Mouse (Mus musculus) hindbrain, embryonic 12.5 days (tissue): Measurements from ENCODE around the gene Plekha4. TPM values are rescaled to one million over a fixed set of nuclear protein-coding genes. Genes with fewer than 3 reads are reported as not detected.

Source experiments
- ATAC-seq: fragments of 200-750 bp; cut with Nextera tagmentation; 2 replicates; pipeline ENCODE4 v1.8.0; 2017; ENCODE audit warnings: moderate TSS enrichment; ENCODE audit not compliant: low FRiP score
- H3K27ac ChIP-seq: fragments of 300-500 bp; sonication (generic); 2 replicates; pipeline ENCODE4 v1.5.1; 2016; ENCODE audit warnings: mild to moderate bottlenecking
- H3K27me3 ChIP-seq: fragments of 300-500 bp; sonication (generic); 2 replicates; pipeline ENCODE4 v1.6.1; 2016; ENCODE audit warnings: mild to moderate bottlenecking
- H3K36me3 ChIP-seq: fragments of 300-500 bp; sonication (generic); 2 replicates; pipeline ENCODE4 v1.6.1; 2016; ENCODE audit warnings: mild to moderate bottlenecking
- H3K4me1 ChIP-seq: fragments of 300-500 bp; sonication (generic); 2 replicates; pipeline ENCODE4 v1.6.1; 2016
- H3K4me2 ChIP-seq: fragments of 300-500 bp; sonication (generic); replicated peaks from 2 replicates; pipeline ENCODE4 v1.6.1; 2016; ENCODE audit warnings: mild to moderate bottlenecking
- H3K4me3 ChIP-seq: fragments of 300-500 bp; sonication (generic); 2 replicates; pipeline ENCODE4 v1.5.1; 2016; ENCODE audit warnings: mild to moderate bottlenecking
- H3K9ac ChIP-seq: fragments of 300-500 bp; sonication (generic); 2 replicates; pipeline ENCODE4 v1.6.1; 2016; ENCODE audit warnings: mild to moderate bottlenecking, moderate library complexity
- H3K9me3 ChIP-seq: fragments of 300-500 bp; sonication (generic); replicated peaks from 2 replicates; pipeline ENCODE4 v1.6.1; 2016; ENCODE audit warnings: mild to moderate bottlenecking
- WGBS: fragments of 180-500 bp; shearing (Covaris S2); methylation state at CpG from one replicate; pipeline ENCODE4 v1.1.7; 2016; 5-methylcytosine and 5-hydroxymethylcytosine counted together
- polyA plus RNA-seq: library from polyadenylated mRNA; unstranded; fragments of >200 nt; fragmentation: Nextera tagmentation; extraction: Ambion mirVana; gene quantifications from 2 replicates; pipeline ENCODE4 v1.2.1, GENCODE M21; 2016

The Plekha4 gene
- polyA plus RNA-seq, 1 experiment from 2014 or later: 3.8 TPM

DNA sequence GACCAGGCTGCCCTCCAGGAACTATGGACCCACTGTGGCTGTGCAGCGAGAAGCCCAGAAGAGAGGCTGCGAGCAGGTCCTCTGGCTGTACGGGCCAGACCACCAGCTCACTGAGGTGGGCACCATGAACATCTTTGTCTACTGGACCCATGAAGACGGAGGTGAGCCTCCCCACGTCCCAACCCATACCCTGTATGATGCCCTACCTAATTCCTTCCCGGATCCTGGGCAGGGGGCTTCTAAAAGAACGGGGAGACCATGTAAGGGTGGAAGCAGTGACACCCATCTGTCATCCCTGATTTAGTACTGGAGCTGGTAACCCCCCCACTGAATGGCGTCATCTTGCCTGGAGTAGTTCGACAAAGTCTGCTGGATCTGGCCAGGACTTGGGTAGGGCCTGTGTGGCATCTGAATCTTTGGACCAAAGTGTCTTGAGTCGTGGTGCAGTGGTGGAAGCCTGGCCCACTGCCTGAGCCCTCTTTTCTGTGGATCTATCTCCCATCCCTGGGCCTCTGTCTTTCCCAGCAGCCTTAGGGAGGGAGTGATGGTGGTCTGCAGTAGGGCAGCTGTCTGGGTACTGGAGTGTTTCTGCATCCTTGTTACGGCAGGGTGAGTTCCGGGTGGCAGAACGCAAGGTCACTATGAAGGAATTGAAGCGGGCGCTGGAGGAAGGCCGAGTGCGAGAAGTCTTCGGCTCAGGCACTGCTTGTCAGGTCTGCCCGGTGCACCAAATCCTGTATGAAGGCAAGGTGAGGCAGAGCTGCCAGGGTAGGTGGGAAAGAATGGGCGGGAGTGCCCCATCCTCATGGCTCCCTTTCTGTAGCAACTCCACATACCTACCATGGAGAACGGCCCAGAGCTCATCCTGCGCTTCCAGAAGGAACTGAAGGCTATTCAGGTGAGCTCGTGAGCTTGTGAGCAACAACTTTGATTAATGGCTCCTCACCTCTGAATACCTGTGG is 61.8 kb downstream of the Plekha4 start:
- Histone ChIP-seq H3K36me3 (peaks cover 19% of the 10 kb centered on the region), H3K9ac (no peak overlapping the region), H3K4me1 (peaks cover 7% of the 10 kb centered on the region), H3K4me2 (no peak overlapping the region), H3K9me3 (no peaks in the 10 kb centered on the region), H3K27me3 (no peaks in the 10 kb centered on the region), H3K27ac (no peak overlapping the region), H3K4me3 (no peak overlapping the region)
- ATAC-seq: no peak
- 95% methylated on average over 23 of the region's 23 CpGs for WGBS

DNA sequence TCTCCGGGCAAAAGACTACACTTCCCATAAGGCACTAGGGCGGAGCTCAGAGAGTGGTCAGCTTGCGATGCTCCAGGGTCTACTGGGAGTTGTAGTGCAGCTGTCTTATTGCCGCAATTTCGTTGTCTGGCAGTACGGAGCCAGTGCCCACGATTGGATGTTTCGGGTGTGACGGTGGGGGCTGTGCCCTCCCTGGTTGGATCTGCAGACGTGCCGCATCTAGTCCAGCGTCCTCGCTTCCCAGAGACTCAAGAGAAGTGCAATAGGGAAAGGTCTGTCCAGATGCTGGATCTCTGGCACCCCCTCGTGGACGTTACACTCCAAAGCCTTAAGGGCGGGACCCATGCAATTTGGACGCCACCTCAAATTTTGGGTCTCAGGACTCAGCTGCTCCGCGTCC is 63.0 kb downstream of the Plekha4 start:
- H3K4me2 ChIP-seq: peak overlapping the region; percentile 53
- 9% methylated on average over 19 of the region's 19 CpGs for WGBS
- H3K9me3 ChIP-seq: no peaks in the 10 kb centered on the region
- no peaks in the 10 kb centered on the region for H3K27me3 ChIP-seq
- peaks cover 16% of the 10 kb centered on the region for H3K36me3 ChIP-seq
- H3K4me3 ChIP-seq: peak overlapping the region; percentile 34
- no peak overlapping the region for H3K27ac ChIP-seq
- ATAC-seq: peak; percentile 98
- peaks cover 7% of the 10 kb centered on the region for H3K4me1 ChIP-seq
- 0 out of 2 replicates have a peak overlapping the region, but pooled peaks have one; percentile 50 for H3K9ac ChIP-seq

DNA sequence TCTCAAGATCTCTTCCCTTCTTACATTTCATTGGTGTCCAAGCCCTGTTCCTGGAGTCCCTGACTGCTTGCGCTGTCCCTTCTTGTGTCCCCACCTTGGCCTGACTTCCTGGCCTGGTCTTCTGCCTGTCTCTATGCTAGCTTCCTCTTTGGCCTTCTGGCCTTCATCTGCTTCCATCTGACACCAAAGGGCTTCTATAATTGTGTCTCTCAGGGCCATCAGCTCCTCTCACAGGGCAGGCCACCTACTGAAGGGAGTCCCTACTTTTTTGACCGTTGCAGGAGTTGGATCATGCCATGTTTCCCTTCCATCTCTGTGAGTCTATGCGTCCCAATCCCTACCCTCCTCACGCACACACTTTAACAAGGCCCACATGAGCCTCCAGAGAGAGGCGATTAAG is 63.8 kb downstream of the Plekha4 start:
- H3K36me3 ChIP-seq: peaks cover 13% of the 10 kb centered on the region
- no peak for ATAC-seq
- H3K27ac ChIP-seq: no peak overlapping the region
- WGBS: 98% methylated on average over 5 of the region's 5 CpGs
- peak overlapping the region; percentile 53; the same call in 1 of the 2 replicates for H3K4me2 ChIP-seq
- H3K4me3 ChIP-seq: no peak overlapping the region
- H3K27me3 ChIP-seq: no peaks in the 10 kb centered on the region
- no peaks in the 10 kb centered on the region for H3K9me3 ChIP-seq
- peaks cover 7% of the 10 kb centered on the region for H3K4me1 ChIP-seq
- 0 out of 2 replicates have a peak overlapping the region, but pooled peaks have one; percentile 8 for H3K9ac ChIP-seq

DNA sequence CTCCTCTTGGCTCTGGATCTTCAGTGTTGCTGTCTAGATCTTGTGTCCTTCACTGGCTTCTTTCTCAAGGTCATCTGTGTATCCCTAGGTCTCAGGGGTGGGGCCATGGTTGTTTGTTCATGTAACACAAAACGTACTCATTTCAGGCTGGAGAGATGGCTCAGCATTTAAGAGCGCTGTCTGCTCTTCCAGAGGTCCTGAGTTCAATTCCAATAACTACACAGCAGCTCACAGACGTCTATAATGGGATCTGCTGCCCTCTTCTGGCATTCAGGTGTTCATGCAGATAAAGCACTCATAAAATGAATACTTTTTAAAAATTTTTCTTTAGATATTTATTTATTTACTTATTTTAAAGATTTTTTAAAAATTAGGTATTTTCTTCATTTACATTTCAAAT is 64.7 kb downstream of the Plekha4 start:
- H3K27me3 ChIP-seq: no peaks in the 10 kb centered on the region
- H3K27ac ChIP-seq: no peak overlapping the region
- WGBS: 65% methylated on average over 3 of the region's 3 CpGs
- ATAC-seq: no peak
- peaks cover 5% of the 10 kb centered on the region for H3K36me3 ChIP-seq
- H3K4me3 ChIP-seq: no peak overlapping the region
- no peaks in the 10 kb centered on the region for H3K9me3 ChIP-seq
- H3K4me2 ChIP-seq: no peak overlapping the region
- peaks cover 7% of the 10 kb centered on the region for H3K4me1 ChIP-seq
- no peak overlapping the region for H3K9ac ChIP-seq

DNA sequence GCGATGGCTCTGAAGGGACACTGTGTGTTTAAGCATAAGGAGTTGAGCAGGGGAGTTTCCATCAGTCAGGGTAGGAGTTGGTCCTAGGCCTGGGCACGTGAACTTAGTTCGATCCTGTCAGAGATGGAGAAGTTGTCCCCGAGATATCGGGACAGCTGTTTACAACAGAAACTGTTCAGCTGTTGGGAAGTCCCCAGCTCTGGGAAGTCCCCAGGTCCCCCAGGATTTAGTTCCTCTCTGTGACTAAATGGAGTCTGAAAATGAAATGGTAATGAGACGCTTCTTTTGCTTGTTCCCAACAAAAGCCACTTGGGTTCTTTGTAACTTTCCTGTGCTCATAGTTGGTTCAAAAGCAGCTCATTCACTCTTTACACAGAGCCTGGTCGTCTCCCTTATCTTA is 65.8 kb downstream of the Plekha4 start:
- Histone ChIP-seq H3K27ac (no peak overlapping the region), H3K4me1 (peaks cover 7% of the 10 kb centered on the region), H3K36me3 (no peaks in the 10 kb centered on the region; the same call in 1 of the 2 replicates), H3K9ac (no peak overlapping the region), H3K4me2 (no peak overlapping the region), H3K27me3 (no peaks in the 10 kb centered on the region), H3K9me3 (no peaks in the 10 kb centered on the region), H3K4me3 (no peak overlapping the region)
- 77% methylated on average over 7 of the region's 7 CpGs for WGBS
- ATAC-seq: no peak

DNA sequence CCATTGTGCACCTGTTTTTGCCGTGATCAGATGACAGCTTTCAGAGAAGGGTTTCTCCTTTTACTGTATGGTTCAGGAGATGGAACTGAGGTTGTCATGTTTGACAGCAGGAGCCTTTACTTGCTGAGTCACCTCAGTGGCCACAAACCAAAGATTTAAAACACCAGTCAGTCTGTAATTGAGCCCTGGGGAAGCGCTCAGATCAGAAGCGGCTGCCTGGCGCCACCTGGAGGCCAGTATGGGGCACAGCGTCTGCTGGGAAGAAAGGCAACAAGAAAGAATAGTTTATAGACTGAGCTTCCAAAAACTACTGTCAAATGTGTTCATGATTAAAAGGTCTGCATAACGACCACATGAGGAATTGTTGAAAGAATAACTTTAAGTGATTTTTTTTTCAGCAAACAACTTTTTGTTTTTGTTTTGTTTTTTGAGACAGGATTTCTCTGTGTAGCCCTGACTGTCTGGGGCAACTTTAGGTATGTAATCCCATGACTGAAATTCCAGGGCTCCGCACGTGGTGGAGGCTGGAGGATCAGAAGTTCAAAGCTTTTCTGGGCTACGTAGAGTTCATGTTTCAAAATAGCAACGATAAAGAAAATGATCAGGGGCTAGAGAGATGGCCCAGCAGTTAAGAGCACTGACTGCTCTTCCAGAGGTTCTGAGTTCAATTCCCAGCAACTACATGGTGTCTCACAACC is 67.1 kb downstream of the Plekha4 start:
- Histone ChIP-seq H3K4me2 (no peak overlapping the region), H3K4me1 (peaks cover 7% of the 10 kb centered on the region), H3K4me3 (no peak overlapping the region), H3K9me3 (no peaks in the 10 kb centered on the region), H3K27me3 (no peaks in the 10 kb centered on the region), H3K9ac (no peak overlapping the region), H3K36me3 (no peaks in the 10 kb centered on the region), H3K27ac (no peak overlapping the region)
- no peak for ATAC-seq
- 25% methylated on average over 10 of the region's 10 CpGs for WGBS

DNA sequence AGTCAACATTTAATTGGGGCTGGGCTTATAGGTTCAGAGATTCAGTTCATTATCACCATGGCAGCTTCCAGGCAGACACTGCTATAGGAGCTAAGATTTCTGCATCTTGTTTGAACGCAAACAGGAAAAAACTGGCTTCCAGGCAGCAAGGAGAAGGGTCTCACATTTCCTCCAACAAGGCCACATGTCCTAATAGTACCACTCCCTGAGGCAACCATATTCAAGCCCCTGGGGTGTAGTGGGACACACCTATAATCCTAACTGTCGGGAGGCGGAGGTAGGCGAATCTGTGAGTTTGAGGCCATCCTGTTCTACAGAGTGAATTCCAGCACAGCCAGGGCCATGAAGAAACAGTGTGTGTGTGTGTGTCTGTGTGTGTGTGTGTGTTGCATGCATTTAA is 69.0 kb downstream of the Plekha4 start:
- 80% methylated on average over 4 of the region's 4 CpGs for WGBS
- Histone ChIP-seq H3K36me3 (no peaks in the 10 kb centered on the region), H3K9me3 (no peaks in the 10 kb centered on the region), H3K4me3 (no peak overlapping the region), H3K9ac (no peak overlapping the region), H3K27me3 (no peaks in the 10 kb centered on the region), H3K4me1 (no peaks in the 10 kb centered on the region), H3K4me2 (no peak overlapping the region), H3K27ac (no peak overlapping the region)
- no peak for ATAC-seq

DNA sequence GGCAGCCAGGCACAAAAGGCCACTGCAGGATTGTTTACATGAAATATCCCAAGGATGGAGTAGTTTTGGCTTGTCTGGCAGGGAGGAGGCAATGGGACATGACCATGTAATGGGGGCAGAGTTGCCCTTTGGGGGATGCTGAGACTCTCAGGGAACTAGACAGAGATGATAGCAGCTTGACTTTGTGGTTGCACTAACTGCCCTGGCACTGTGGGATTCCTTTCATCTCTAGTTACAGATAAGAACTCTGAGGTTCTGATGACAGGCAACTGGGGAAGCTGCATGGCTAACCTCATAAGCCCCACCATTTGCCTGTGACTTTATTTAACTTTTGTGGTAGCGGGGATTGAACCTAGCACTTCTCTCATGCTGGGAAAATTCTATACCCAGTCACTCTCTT is 70.0 kb downstream of the Plekha4 start:
- H3K4me3 ChIP-seq: no peak overlapping the region
- H3K36me3 ChIP-seq: no peaks in the 10 kb centered on the region
- no peaks in the 10 kb centered on the region for H3K27me3 ChIP-seq
- no peak overlapping the region for H3K4me2 ChIP-seq
- WGBS: 86% methylated on average over 1 of the region's 1 CpGs
- H3K27ac ChIP-seq: no peak overlapping the region
- no peaks in the 10 kb centered on the region for H3K4me1 ChIP-seq
- H3K9me3 ChIP-seq: no peaks in the 10 kb centered on the region
- ATAC-seq: no peak
- H3K9ac ChIP-seq: no peak overlapping the region

DNA sequence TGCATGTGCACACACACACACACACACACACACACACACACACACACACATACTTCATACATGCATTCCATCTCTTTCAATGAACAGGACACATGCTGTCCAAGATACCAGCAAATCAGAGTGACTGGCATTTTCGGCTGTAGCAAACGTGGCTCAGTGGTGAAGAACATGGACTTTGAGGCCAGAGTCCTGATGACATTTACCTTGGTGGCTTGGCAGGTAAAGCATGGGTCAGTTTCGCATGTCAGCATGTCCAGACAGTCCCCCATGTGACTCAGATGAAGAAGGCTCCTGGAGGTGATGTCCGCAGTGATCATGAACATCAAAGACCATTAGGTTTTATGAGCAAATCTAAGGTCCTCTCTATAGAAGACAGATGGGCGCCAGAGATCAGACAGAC is 70.9 kb downstream of the Plekha4 start:
- Histone ChIP-seq H3K4me2 (no peak overlapping the region), H3K9ac (no peak overlapping the region), H3K9me3 (no peaks in the 10 kb centered on the region), H3K4me3 (no peak overlapping the region), H3K36me3 (no peaks in the 10 kb centered on the region), H3K27ac (no peak overlapping the region), H3K4me1 (no peaks in the 10 kb centered on the region), H3K27me3 (no peaks in the 10 kb centered on the region)
- no peak for ATAC-seq
- 88% methylated on average over 5 of the region's 5 CpGs for WGBS

DNA sequence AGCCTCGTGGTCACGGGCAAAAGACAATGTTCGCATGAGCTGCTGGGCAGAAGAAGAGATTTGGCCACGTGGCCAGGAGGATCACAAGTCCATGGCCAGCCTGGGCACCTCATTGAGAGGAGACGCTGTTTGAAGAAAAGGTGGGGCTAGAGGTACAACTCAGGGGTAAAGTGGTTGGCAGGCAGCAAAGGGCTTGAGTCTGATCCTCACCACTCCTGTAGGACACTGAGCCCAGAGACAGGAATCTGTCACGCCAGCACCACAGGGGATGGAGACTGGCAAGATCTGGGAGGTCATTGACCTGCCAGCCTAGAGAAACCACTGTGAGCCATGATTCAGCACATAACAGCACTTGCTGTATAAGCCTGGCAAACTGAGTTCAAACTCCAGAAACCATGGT is 71.4 kb downstream of the Plekha4 start:
- Histone ChIP-seq H3K27me3 (no peaks in the 10 kb centered on the region), H3K9me3 (no peaks in the 10 kb centered on the region), H3K9ac (no peak overlapping the region), H3K36me3 (no peaks in the 10 kb centered on the region), H3K4me2 (no peak overlapping the region), H3K27ac (no peak overlapping the region), H3K4me3 (no peak overlapping the region), H3K4me1 (no peaks in the 10 kb centered on the region)
- no peak for ATAC-seq
- WGBS: 90% methylated on average over 6 of the region's 6 CpGs

DNA sequence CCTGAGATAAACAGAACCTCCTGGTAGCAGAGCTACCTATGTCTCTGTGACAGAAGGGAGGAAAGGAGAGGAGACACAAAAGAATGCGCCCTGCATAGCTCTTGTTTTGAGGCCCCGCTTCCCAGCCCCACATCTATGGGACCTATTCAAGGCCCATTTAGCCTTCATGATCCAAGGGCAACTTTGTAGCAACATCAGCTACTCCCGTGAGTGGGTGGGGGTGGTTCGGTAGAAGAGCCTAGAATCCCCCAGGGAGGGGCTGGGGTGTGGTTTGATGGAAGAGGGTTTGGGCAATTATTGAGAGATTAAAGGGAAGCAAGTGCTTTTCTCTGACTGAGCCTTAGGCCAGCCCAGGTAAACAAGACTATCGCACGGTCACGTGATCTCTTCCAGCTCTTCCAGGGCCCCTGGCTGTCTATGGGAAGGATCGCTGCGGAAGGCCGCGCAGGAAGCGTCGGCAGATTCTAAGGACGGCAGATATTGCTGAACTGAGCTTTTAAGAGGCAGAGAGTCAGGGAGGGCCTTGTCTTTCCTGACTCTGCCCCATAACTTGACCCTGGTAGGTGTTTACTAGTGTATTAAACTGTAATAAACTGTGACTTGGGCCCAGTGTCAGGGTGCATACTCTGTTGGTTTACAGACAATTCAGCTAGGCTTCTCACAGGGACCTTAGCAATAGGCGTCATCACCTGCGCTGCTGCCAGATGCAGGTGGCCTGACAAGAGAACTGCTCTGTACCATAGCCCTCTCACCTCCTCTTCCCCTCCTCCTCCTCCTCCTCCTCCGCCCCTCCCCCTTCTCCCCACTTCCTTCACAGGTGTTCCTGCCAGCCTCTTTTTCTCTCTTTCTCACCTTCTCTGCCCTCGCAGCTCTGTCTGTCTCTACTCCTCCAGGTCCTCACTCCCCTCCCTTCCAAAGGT is 73.1 kb downstream of the Plekha4 start:
- H3K36me3 ChIP-seq: no peaks in the 10 kb centered on the region
- H3K27me3 ChIP-seq: no peaks in the 10 kb centered on the region
- 47% methylated on average over 18 of the region's 18 CpGs for WGBS
- no peak overlapping the region for H3K4me2 ChIP-seq
- no peak for ATAC-seq
- no peaks in the 10 kb centered on the region for H3K4me1 ChIP-seq
- H3K9ac ChIP-seq: no peak overlapping the region
- no peak overlapping the region for H3K4me3 ChIP-seq
- no peak overlapping the region for H3K27ac ChIP-seq
- no peaks in the 10 kb centered on the region for H3K9me3 ChIP-seq
